Mouse (Mus musculus) cerebellum, postnatal 10 days (tissue): Measurements from ENCODE around the gene Csad.

Experiments used
- DNase-seq, 2 experiments: peaks; one replicate each; pipeline ENCODE4 v3.0.0; 2021; ENCODE audit warnings: mixed read lengths in 2 of 2

Gene Csad

DNA sequence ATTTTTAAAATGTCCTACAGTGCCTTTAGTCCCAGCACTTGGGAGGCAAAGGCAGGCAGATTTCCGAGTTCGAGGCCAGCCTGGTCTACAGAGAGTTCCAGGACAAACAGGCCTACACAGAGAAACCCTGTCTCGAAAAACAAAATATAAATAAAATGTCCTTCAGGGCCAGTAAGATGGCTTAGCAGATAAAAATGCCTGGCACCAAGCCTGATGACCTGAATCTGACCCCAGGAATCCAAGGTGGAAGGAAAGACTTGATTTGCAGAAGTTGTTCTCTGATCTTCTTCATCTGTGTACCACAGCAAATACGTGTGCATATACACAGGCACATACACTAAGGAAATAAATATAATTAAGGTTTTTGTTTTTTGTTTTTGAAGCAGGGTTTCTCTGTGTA is 9.2 kb downstream of the Csad start:
- no peak for DNase-seq

DNA sequence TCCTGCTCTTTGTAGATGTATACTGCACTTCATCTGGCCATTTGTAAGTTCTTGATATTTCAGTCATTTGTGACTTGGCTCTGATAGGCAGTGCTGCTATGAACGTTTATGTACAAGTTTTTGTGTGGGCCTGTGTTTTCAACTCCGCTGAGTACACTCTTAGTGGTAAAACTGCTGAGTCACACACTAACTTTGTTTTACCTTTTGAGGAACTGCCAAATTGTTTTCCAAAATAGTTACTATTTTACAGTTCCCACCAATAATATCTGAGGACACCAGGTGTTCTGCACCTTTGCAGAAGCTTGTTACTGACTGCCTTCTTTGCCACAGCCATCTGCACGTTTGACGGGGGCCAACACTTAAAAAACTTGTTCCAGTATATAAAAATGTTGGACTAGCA is 10.1 kb downstream of the Csad start:
- no peak for DNase-seq

DNA sequence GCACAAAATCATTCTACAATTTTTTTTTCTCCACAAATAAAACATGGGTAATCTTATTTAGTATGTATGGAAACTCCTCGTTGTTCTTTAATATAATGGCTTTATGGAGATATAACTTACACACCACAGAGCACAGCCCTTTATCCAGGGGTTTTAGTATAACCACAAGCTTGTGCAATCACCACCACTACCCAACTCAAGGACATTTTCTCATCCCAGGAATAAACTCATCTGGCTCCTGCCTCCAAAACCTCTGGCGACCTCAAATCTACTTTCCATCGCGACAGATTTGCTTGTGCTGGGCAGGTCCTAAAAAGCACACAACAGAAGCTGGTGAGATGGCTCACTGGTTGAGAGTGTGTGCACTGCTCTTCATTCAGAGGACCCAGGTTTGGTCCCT is 10.9 kb downstream of the Csad start:
- DNase-seq, result no peak

DNA sequence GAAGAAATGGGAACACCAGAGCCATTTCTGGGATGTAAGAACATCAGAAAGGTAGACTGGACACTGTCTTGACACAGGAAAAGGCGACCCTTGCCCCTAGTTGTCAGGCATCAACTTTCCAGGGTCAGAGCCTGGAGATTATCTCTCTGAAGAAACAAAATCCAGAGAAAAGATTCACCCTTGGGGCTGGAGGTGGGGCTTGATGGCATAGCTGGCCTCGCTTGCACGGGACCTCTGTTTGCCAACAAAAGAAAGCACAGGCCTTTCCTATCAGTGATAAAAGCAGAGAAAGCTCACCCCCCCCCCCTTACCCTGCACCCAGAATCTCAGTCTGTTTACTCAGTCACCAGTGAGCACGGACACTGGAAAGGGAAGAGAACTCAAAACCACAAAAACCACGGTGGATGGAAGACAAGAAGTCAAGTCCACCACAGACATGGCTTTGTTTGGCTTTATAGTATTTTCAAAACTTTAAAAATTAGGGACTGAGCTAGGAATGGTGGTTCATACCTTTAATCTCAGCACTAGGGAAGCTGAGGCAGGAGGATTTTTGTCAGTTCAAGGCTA is 11.6 kb downstream of the Csad start:
- DNase-seq, result no peak

DNA sequence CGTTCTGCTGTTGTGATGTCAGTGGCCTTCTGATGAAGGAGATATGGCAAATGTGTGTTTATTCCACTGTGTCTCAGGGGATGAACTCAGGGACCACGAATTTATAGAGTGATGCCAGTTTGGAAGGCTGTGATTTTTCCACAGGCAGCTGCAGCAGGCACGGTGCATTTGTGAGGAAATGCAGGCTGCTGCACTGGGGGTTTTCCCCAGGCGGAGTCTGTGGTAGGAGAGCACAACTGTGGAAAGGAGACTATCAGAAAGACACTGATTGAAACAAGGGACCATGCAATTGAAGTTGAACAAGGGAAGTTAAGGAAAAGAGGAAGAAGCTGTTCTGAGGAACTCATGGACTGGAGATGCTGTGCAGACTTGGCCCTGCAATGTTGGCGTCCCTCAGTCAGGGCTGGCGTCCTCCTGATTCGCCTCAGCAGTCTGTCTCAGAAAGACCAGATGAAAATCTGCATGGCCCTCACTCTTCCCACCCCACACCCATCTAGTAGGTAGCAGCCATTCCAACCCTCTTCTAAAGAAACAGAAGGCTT is 12.2 kb downstream of the Csad start:
- DNase-seq, result no peak

DNA sequence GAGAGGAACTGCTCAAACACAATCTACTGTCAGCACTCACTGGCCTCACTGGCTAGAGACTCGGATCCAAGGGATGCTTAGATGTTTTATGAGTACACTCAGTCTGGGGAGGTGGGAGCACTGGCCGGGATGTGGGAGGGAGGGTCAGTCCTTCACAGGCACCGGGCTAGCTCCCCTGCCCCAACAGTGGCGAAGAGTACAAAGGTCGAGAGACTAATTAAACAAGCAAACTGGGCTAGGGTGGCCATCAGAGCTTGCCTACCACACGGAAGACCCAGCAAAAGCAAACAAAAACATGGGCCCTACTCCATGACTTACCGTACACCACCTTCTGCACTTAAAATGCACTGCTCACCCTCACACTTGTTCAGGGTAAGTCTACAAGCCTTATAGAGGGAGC is 12.8 kb downstream of the Csad start:
- no peak for DNase-seq

DNA sequence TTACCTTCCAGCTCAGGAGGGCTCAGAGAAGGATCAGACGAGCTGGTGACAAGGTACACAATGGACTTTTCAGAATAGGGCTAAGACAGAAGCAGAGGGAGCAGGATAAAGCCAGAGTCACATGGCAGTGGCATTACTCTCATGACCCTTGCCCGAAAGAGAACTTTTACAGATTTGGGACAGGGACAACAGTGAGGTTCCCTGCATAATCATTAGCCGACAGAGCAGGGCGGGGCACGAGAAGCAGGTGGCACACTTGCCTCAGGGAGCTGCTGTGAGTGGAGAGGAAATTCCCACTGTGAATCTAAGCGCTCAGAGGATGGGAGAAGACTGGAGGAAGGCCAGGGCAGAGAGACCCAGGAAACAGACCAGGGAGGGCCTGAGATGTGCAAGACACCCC is 15.6 kb downstream of the Csad start:
- no peak for DNase-seq

DNA sequence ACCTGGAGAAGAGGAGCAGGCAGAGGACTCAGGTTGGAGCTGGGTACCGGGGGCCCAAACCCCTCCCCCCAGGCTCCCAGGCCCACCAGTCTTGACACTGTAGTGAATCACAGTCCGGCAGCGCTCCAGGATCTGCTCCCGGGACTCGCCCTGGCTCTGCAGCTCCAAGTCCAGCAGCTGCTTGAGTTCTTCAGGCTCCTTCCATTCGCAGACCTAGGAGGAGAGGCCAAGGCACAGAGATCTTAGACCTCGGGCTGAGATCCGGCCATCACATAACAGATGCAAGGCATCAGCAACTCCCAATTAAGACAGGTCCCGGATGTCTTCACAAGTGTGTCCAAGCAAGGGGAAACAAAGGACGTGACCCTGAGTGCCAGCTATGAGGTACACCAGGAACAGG is 16.4 kb downstream of the Csad start:
- DNase-seq, result no peak

DNA sequence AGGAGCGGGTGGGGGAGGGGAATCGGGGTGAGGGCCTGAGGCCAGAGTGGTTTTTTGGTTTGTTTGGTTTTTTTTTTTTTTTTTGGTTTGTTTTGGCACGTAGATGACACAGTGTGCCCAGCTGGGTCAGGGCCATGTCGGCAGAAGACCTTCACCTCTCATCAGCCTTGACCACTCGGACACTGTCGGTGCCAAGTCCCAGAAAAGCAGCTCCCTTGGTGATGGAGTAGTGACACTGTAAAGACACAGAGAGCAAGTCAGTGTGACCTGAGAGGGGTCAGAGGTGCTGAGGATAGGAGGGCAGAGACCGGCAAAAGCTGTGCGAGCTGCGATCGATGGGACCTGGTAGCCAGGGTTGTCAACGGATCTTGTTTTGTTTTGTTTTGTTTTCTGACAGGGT is 18.3 kb downstream of the Csad start:
- DNase-seq, result no peak

DNA sequence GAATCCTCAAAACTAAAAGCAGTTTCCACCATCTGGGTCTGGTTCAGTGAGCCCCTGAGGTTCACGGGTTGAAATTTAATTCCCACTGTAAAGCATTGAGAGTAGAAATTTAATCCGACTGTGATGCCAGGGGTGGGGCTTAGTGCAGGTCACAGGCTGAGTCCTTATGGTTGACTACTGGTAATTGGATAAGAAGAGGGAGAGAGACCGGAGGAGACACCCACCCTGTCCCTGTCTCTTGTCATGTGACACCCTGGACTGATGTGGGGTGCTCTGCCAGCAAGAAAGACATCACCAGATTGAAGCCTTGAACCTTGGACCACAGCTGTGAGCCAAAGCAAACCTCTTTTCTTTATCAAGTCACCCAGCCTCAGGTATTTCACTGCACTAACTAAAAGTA is 21.4 kb downstream of the Csad start:
- DNase-seq, result no peak

DNA sequence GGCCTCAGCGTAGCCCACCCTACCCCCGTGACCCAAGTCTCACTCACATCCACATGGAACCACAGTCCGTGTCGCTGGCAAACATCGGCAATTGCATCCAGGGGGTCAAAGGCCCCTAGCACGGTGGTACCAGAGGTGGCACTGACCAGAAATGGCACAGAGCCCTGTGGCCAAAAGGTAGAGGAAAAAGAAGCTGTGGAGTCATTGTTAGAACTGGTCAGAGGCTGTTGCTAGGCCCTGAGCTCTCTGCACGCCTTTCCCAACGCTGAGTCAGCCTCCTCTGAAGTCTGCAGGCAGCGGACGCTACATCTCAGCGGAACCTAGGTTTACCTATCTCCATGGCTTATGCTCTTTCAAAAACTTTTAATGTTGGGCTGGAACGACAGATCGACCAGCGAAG is 24.6 kb downstream of the Csad start:
- DNase-seq, result no peak

DNA sequence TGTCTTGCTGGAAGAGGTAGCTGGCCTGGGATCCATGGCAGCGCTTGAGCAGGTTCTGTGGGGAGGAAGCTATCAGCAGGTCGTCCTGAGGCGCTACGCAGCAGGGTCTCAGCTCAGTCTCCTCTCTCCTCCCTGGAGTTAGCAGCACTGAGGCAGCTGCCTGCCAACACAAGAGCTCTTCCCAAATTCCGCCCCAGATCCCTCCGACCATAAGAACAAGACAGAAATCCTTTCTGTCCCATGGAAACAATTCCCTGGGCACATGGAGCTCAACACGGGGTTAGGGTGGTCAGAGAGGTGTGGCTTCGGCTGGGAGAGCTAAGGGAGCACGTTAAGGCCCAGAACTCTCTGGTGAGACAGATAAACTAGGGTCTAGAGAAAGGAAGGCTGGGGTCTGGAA is 25.4 kb downstream of the Csad start:
- no peak for DNase-seq

DNA sequence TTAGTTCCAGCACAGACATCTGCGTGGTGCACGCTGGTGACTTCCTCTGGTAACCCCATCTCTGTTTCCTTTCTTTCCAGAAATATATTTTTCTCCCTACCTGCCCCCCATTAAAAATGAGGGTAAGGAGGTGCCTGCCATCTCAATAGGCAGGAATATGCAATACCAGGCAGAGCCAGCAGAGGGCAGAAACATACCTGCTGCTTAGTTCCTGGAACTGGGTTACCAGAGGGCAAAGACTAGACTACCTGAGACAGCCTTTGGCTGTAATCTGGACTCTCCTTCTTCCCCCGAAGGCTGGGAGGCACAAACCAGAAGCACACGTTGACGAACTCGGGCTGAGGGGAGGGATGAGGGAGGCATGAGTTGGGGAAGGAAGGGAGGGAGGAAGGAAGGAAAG is 26.2 kb downstream of the Csad start:
- DNase-seq, result peak; percentile 91 to 94

DNA sequence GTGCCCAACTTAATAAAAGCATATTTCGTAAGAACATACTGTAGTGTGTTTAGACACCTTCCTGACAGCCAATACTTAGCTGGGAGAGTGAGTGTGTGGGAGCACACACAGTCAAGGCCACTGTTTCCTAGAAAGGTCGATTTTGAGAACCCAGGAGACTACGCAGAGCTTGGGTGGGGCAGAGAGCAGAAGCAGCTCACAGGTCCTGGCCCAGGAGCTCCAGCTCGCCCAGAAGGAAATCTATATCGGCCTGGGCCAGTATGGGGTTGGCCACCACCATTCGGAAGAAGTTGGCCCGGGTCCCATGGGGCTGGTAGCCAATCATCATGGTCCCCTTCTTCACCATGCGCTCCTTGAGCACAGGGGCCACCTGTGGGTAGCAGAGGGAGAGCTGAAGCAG is 27.1 kb downstream of the Csad start:
- DNase-seq, result peak; percentile 29 to 34

DNA sequence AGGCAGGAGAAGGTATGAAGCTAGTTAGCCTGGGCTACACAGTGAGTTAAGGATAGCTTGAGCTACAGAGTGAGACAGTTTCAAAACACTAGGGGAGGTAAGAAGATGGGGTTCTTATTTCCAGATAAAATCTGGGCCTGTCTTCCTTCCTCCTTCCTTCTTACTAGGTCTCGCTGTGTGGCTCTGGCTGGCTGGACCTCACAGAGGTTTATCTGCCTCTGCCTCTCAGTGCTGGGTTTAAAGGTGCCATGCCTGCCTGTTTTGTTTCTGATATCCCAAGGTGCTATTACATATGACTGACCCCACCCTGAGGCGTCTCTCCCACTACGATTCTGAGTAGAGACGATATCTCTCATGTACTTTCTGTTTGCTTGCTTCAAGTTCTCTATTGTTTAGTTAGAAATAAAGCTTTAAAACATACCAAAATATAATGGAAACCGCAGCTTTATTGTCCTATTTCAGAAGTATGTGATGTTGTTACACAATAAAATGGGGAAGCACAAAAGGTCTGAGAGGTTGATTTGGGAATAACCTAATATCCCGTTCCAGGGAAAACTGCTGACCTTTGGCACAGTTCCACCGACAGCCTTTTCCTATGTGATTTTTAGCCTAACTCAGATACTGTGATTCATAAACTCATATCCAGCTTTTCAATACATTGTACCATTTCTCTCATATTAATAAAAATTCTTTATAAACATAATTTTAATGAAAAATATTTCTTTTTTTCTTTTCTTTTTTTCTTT is 27.8 kb downstream of the Csad start:
- DNase-seq, result no peak

DNA sequence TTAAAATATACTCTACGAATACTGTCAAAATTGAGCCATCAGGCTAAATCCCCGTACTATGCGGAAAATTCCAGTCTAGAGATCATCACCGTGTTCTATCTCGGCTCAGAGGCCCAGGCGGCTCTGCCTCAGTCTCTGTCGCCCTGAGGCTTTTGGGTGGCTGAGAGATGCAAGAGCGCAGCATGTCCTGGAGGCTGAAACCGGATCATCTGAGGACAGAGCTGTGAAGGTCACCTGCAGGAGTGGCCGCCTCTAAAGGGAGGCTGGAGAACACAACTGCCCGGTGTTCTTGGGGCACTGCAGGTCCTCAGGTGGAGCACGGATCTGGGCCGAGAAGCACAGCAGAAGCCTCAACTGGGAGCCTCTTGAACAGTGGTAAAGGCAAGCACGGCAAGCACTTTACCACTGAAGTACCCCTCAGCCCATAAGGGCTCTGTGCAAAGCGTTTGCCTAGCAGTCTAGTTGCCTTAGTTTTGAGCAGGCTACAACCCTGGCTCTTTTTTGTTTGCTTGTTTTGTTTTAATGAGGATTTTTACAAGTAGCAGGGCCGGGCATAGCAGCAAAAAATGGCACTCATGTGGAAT is 28.7 kb downstream of the Csad start:
- no peak for DNase-seq

DNA sequence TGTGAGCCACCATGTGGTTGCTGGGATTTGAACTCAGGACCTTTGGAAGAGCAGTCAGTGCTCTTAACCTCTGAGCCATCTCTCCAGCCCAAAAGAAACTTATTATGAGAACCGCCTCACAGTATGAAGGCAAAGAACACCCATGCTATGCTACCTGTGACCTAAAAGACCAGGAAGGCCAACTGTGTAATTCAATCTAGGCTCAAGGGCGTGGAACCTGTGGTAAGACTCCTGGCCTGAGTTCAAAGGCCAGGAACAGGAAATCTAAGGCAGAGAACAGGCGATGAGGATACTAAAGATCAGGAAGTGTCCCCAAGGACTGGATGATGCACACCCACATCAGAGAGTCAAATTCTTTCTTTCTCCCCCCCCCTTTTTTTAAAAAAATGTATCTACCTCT is 30.9 kb downstream of the Csad start:
- DNase-seq, result no peak

DNA sequence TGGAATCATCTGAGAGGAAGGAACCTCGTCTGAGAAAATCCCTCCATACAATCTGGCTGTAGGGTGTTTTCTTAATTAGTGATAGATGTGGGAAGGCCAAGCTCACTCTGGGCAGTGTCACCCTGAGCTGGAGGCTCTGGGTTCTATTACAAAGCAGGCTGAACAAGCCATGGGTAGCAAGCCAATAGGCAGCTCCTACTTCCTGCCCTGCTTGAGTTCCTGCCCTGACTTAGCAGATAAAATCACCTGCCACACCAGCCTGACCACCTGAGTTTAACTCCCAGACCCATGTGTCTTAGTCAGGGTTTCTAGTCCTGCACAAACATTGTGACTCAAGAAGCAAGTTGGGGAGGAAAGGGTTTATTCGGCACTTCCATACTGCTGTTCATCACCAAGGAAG is 35.5 kb downstream of the Csad start:
- no peak for DNase-seq

DNA sequence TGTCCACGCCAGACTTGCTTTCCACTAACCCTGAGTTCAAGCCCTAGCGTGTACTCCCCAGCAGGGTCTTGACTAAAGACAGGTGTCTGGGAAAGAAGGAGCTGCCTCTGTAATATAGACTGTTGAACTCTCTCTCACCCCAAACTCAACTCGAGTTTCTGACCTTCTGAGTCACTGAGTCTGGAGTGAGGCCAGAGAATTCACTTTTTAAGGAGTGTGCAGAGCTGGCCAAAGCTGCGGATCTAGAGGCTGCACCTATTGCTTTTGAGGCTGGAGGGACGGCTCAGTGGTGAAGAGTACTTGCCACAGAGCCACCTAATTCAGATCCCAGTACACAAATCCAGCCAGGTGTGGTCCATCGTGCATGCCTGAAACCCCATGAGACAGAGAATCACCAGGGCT is 36.9 kb downstream of the Csad start:
- DNase-seq, result no peak

DNA sequence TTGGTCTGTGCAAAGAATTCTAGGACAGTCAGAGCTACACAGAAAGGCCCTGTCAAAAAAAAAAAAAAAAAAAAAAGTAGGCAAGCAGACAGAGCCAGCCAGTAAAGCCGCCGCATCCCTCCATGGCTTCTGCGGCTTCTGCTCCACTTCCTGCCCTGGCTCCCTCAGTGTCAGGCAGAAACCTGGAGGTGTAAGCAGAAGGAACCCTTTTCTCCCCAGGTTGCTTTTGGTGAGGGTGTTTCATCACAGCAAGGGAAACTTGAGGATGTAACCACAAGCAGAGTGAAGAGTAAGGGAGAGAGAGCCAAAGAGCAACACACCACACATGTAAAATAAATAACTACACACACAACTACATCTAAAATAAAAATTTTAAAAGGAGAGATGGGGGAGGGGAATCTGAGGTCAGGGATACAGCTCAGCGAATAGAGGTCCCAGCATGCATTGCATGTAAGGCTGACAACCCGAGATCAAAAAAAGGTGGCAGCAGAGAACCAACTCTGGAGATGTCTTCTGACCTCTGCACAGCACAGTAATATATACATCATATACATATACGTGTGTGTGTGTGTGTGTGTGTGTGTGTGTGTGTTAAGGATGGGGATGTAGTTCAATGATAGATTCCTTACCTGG is 38.9 kb downstream of the Csad start:
- DNase-seq, result no peak

DNA sequence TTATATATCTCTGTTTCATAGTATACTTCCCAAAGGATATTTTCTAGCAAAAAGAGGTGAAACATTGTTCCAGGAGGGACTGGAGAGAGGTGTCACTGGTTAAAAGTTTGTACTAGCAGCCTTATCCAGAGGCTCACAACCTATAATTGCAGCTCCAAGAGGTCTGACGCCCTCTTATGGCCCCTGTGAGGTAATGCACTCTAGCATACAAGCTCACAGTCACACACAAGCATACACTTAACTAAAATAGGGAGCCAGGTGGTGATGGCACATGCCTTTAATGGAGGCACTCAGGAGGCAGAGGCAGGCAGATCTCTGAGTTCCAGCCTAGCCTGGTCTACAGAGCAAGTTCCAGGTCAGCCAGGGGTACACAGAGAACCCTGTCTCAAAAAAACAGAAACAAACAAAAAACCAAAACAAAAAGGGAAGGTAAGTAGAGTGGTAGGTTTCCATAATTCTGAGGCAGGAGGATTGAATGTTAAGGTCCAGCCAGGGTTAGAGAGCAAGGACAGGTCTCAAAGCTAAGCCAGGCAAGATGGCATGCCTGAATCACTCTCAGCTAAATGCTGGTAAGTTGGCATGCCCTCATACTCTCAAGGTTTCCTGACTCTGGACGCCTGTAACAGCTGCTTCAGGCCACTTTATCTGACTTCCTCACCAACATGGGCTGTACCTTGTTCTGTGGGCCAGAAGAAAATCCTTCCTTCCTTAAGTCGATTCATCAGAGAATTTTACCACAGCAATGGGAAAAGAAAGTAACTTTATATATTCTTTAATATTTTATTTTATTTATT is 40.4 kb downstream of the Csad start:
- DNase-seq, result no peak

DNA sequence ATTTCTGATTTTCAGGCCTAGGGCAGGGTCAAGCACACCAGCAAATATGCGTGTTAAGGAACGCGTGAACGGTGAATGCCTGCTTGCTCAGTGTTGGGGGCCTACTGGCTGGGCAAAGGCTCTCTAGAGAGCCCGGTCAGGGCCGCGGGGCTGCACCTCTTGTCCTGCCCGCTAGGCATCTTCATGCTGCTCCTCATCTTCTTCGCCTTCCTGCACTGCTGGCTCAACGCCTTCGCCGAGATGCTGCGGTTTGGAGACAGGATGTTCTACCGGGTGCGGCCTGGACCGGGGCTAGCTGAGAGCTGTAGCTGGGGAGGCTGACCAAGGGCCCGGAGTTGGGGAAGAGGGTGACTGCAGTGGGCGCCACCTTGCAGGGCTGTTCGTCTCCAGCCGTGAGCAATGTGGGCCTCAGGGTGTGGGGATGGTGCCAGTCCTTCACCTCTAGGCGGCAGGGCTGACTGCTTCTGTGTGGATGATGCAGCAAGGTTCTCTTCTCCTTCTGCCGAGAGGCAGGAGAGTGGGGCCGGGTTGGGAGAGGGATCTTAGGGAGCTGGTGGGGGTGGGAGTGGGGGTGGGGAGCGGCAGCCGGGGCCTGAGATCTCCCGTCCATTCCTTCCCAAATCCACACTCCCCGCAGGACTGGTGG is 44.0 kb downstream of the Csad start:
- no peak for DNase-seq

DNA sequence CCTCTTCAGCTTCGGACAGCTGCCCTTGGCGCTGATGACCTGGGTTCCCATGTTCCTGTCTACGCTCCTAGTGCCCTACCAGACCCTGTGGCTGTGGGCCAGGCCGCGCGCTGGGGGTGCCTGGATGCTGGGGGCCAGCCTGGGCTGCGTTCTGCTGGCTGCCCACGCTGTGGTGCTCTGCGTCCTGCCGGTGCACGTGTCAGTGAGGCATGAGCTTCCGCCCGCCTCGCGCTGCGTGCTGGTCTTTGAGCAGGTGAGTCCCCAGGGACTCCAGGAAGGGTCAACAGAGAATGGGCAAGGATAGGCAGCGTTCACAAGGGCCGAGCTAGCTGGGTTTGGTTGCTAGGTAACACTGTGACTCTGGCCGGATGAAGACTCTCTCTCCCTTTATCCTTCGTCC is 47.7 kb downstream of the Csad start:
- peak; percentile 48 to 61 for DNase-seq
